Mouse (Mus musculus): ENCODE measurements around the gene Smad3. TPM values are rescaled to one million over a fixed set of nuclear protein-coding genes. Genes with fewer than 3 reads are reported as not detected.

The Smad3 gene
- total and polyA plus RNA-seq, 3 experiments, result 0.81 to 1.5 (median 1.2) TPM

- Histone ChIP-seq H3K4me2 (ENCODE audit: insufficient read depth, low read depth, poor library complexity, severe bottlenecking) (no peak overlapping the region), H3K79me2 (replicated peaks; ENCODE audit: control insufficient read depth, extremely low read depth, insufficient read depth, poor library complexity, severe bottlenecking) (no peaks in the 10 kb centered on the region), H3K27ac (ENCODE audit: insufficient read depth, low read depth) (no peak overlapping the region), H3K27me3 (replicated peaks) (no peaks in the 10 kb centered on the region), H3K9me3 (replicated peaks; ENCODE audit: low read length) (no peaks in the 10 kb centered on the region), H3K9ac (ENCODE audit: insufficient read depth, low read depth) (no peak overlapping the region), H3K4me1 (ENCODE audit: control insufficient read depth in 1 of 2, insufficient read depth in 2 of 2) (peaks cover 6 to 11% of the 10 kb centered on the region in 2 experiments), H3K4me3 (replicated peaks in 1 of 3; ENCODE audit: low read depth in 2 of 3, low read length in 2 of 3, poor library complexity in 1 of 3) (no peak overlapping the region), H3K36me3 (replicated peaks in 1 of 2; ENCODE audit: control insufficient read depth in 1 of 2, insufficient read depth in 1 of 2, low read length in 1 of 2) (no peaks in the 10 kb centered on the region)
- in situ Hi-C loops (cut with MboI; ENCODE audit: low pct_ligation_motif_present, low pct_unique_long_range_greater_than_20kb, low sequenced_read_pairs), result no loop called here
- no peak for TF ChIP-seq USF1 (IDR thresholded peaks at IDR 0.05; ENCODE audit: low read depth, low read length)
- no peak for TF ChIP-seq MAX (IDR thresholded peaks at IDR 0.05; ENCODE audit: low read length)
- no peak for TF ChIP-seq RCOR1 (conservative IDR thresholded peaks at IDR 0.05; ENCODE audit: low read depth, low read length)
- no peak for TF ChIP-seq BHLHE40 (IDR thresholded peaks at IDR 0.05; ENCODE audit: low read depth, low read length)
- TF ChIP-seq IRF4 (IDR thresholded peaks at IDR 0.05; ENCODE audit: low read depth, low read length), result no peak
- no peak for TF ChIP-seq NELFE (IDR thresholded peaks at IDR 0.05; ENCODE audit: low read depth, low read length)
- TF ChIP-seq CTCF (conservative IDR thresholded peaks at IDR 0.05 in 1 of 2, IDR thresholded peaks at IDR 0.05 in 1 of 2; ENCODE audit: low read depth in 2 of 2, low read length in 2 of 2), result no peak
- no peak for TF ChIP-seq RAD21 (IDR thresholded peaks at IDR 0.05; ENCODE audit: low read depth, low read length)
- TF ChIP-seq MYC (IDR thresholded peaks at IDR 0.05; ENCODE audit: low read depth, low read length), result no peak
- TF ChIP-seq POLR2AphosphoS2 (IDR thresholded peaks at IDR 0.05; ENCODE audit: low read depth, low read length), result no peak
- TF ChIP-seq TBP (conservative IDR thresholded peaks at IDR 0.05; ENCODE audit: low read depth, low read length), result no peak
- TF ChIP-seq PAX5 (IDR thresholded peaks at IDR 0.05; ENCODE audit: low read length), result no peak
- no peak for DNase-seq (ENCODE audit: extremely low read depth)
- dilution Hi-C loops (cut with MboI; ENCODE audit: extremely low pct_ligation_motif_present, extremely low pct_unique_long_range_greater_than_20kb, low sequenced_read_pairs), result no loop called here
Measured at GRCm38 (mm10) chr9:63802080-63802479, 44.3 kb upstream of the Smad3 start.

GRCm38 (mm10) chr9:63796429-63796828 lies 38.6 kb upstream of the Smad3 start:
- in situ Hi-C loops (cut with MboI; ENCODE audit: low pct_ligation_motif_present, low pct_unique_long_range_greater_than_20kb, low sequenced_read_pairs), result no loop called here
- Histone ChIP-seq H3K9ac (ENCODE audit: insufficient read depth, low read depth) (no peak overlapping the region), H3K36me3 (replicated peaks in 1 of 2; ENCODE audit: control insufficient read depth in 1 of 2, insufficient read depth in 1 of 2, low read length in 1 of 2) (no peaks in the 10 kb centered on the region), H3K4me2 (ENCODE audit: insufficient read depth, low read depth, poor library complexity, severe bottlenecking) (no peak overlapping the region), H3K9me3 (replicated peaks; ENCODE audit: low read length) (no peaks in the 10 kb centered on the region), H3K79me2 (replicated peaks; ENCODE audit: control insufficient read depth, extremely low read depth, insufficient read depth, poor library complexity, severe bottlenecking) (no peaks in the 10 kb centered on the region), H3K27ac (ENCODE audit: insufficient read depth, low read depth) (no peak overlapping the region), H3K4me3 (replicated peaks in 1 of 3; ENCODE audit: low read depth in 2 of 3, low read length in 2 of 3, poor library complexity in 1 of 3) (no peak overlapping the region), H3K27me3 (replicated peaks) (peaks cover 6% of the 10 kb centered on the region), H3K4me1 (ENCODE audit: control insufficient read depth in 1 of 2, insufficient read depth in 2 of 2) (peaks cover 20 to 32% of the 10 kb centered on the region in 2 experiments)
- TF ChIP-seq MAZ (IDR thresholded peaks at IDR 0.05; ENCODE audit: low read depth, low read length), result no peak
- TF ChIP-seq NRF1 (IDR thresholded peaks at IDR 0.05; ENCODE audit: low read depth, low read length), result no peak
- no peak for TF ChIP-seq GABPA (IDR thresholded peaks at IDR 0.05; ENCODE audit: insufficient replicate concordance, low read depth, low read length)
- no peak for TF ChIP-seq JUND (conservative IDR thresholded peaks at IDR 0.05; ENCODE audit: low read depth, low read length)
- no peak for TF ChIP-seq SMC3 (IDR thresholded peaks at IDR 0.05; ENCODE audit: low read depth, low read length)
- TF ChIP-seq TCF12 (IDR thresholded peaks at IDR 0.05; ENCODE audit: low read depth, low read length), result no peak
- TF ChIP-seq IRF4 (IDR thresholded peaks at IDR 0.05; ENCODE audit: low read depth, low read length), result no peak
- no peak for TF ChIP-seq CHD2 (IDR thresholded peaks at IDR 0.05; ENCODE audit: low read length)
- TF ChIP-seq MAFK (IDR thresholded peaks at IDR 0.05; ENCODE audit: insufficient replicate concordance, low read length), result no peak
- no peak for TF ChIP-seq EP300 (IDR thresholded peaks at IDR 0.05; ENCODE audit: low read length)
- no peak for TF ChIP-seq ZNF384 (IDR thresholded peaks at IDR 0.05; ENCODE audit: low read depth, low read length)
- no peak for TF ChIP-seq CHD1 (IDR thresholded peaks at IDR 0.05; ENCODE audit: low read depth, low read length)
- no peak for TF ChIP-seq ETS1 (conservative IDR thresholded peaks at IDR 0.05; ENCODE audit: low read depth, low read length)
- no peak for TF ChIP-seq USF1 (IDR thresholded peaks at IDR 0.05; ENCODE audit: low read depth, low read length)
- no peak for TF ChIP-seq JUN (IDR thresholded peaks at IDR 0.05; ENCODE audit: insufficient read depth, low read depth, low read length)
- DNase-seq (ENCODE audit: extremely low read depth), result no peak
- dilution Hi-C loops (cut with MboI; ENCODE audit: extremely low pct_ligation_motif_present, extremely low pct_unique_long_range_greater_than_20kb, low sequenced_read_pairs), result no loop called here

Measured in CH12.LX (cell line).